Mouse (Mus musculus): Measurements from ENCODE around the gene Gm6676.
A peak's percentile ranks its signal among the peaks of the same experiment; 100 is the strongest.
"Not testable (repeated sequence)": the region's sequence is repeated elsewhere in the genome, so short reads cannot be mapped to it uniquely, and the experiment has no call there.

Gene Gm6676

DNA sequence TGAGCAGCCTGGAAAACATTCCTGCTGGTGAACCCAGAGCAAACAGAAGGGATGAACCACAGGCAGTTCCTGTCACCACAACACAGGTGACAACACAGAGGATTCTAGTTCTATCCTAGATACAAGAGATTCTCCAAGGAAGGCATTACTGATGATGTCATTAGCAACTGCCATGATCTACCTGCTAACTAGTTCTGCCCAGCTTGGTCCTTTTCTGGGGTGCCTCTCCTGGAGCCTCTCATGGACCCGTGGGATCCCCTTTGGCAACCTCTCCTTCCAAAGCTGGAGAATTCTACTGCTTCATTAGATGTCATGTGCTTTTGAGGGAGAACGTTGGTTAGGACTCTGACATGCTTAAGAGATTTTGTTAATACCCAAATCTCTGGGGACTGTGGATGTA is at the start of gene Gm6676:
Gm6676 (minus strand) TSS at position 101 of the 400 bp plus-strand sequence.
- DNase-seq, result not testable (repeated sequence)

DNA sequence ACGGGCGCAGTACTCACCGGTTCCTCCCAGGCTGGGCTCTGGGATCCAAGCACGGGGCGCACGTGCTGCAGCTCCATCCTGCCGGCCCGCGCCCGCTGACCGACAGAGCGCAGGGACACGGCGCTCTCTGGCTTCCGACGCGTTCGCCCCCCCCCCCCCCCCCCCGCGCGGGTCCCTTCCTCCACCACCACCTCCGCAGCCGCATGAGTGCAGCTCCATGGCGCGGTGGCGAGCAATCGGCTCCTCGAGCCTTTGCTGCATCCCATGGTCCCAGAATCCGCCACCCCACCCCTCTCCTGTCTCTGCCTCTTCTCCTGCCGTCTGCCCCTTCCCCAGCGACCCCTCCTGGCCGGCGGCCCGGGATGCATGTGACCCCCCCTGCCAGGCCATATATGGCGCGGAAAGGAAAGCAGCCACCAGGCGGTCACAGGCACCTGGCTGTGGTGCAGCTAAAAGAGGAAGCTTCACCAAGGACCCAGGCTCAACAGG is 49.3 kb upstream of the Gm6676 start, which contains the start of gene Gm3512:
Gm3512 (minus strand) TSS at position 51 of the 489 bp plus-strand sequence.
- peak; percentile 2 for DNase-seq

DNA sequence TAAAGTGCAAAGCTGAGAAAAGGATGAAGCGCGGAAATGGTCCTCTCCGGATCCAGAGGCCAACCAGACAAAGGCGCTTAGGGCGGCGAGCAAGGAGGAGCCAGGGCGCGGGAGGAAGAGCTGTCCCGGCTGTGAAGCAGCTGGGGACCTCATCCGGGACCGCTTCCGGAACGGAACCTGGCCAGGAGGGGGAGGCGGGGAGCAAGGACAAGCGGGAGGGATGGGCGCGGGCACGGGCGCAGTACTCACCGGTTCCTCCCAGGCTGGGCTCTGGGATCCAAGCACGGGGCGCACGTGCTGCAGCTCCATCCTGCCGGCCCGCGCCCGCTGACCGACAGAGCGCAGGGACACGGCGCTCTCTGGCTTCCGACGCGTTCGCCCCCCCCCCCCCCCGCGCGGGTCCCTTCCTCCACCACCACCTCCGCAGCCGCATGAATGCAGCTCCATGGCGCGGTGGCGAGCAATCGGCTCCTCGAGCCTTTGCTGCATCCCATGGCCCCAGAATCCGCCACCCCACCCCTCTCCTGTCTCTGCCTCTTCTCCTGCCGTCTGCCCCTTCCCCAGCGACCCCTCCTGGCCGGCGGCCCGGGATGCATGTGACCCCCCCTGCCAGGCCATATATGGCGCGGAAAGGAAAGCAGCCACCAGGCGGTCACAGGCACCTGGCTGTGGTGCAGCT is 19.9 kb downstream of the Gm6676 start:
- peak; percentile 10 for DNase-seq

DNA sequence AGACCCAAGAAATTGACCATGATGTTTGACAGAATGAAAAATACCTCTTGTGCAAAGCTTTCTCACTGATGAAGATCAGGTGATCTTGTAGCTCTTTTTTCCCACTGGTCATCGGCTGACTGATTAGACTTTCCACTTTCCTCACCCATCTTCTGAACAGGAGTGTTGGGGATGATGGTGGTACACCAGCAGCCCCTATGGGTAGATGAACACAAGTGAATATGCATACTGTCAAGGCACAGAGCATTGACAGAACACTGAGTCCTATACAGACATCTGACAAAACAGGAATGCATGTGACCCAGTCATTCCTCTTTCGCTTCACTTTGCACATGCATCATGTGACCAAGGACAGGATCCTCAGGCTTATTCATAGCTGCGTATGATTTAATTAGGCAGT is 24.7 kb downstream of the Gm6676 start, which contains the start of gene Gm3696:
Gm3696 (minus strand) TSS at position 101 of the 400 bp plus-strand sequence.
- not testable (repeated sequence) for DNase-seq

All from kidney, postnatal 10 days (tissue).